Mouse (Mus musculus) common myeloid progenitor, adult 5-6 weeks (primary cell): ENCODE measurements at regions not wholly inside any gene's neighbourhood (a gene's known extent, or its start where the extent isn't known, plus 50 kb on each side); places are given as distances from the start of the nearest gene placed in this dataset.

Experiments used
- ATAC-seq: replicated peaks from 2 replicates; pipeline ENCODE4 v1.8.0; 2016; ENCODE audit warnings: low read depth, mild to moderate bottlenecking, moderate TSS enrichment, inconsistent platforms; ENCODE audit not compliant: poor library complexity, severe bottlenecking

DNA sequence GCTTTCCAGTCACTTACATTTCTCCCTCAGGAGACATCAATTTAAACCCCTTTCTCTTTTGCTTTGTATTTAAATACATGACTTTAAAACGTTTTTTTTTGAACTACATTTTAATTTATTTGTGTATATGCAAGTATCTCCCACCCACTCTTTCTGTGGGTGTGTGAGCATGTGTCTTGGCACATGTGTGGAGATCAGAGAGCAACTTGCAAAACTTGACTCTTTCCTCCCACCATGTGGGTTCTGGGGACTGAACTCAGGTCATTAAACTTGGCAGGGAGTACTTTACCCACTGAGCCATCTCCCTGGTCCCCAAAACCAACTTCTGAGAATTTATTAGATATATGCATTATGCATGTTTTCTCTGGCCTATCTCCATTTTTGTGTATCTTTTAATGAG lies 143.9 kb downstream of the Ttc32 start:
- no peak for ATAC-seq

DNA sequence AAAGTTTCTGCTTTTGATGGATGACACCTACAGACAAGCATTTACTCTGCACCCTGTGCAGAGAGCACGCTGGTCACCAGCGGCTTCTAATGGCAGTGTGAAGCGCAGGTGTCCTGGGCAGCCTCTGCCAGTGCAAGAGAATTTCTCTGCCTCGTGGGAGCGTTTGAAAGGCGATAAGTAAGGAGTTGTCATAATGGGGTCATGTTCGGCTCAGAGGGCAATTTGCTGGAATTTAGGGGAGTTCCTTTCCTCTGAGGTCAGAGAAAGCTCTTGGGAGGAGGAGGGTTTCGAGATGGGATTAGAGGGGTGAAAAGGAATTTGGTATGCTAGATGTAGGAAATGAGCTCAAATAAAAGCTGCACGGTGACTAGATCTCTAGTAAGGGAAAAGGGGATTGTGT lies 144.5 kb downstream of the Ttc32 start:
- ATAC-seq: no peak

- no peak for ATAC-seq
These were observed 146.4 kb downstream of the Ttc32 start for GRCm38 (mm10) chr12:9176198-9176597.

DNA sequence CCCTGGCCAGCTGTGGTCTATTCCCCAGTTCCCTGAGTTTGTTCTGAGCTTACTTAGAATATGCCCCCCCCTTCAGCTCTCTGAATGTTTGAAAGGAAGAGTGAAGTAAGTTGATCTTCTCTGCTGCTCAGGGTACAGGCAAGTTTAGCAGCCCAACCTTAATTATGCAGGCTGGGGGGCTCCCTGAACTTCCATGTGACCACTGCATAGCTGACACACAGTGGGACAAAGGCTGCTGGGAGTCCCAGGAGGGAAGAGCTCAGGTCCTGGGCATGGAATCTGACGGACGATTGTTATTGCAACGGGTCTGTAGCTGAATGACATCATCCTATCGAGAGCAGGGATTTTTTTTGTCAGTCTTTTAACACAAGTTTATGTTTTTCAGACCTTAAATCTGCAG lies 148.8 kb downstream of the Ttc32 start:
- no peak for ATAC-seq

GRCm38 (mm10) chr12:9180677-9181076 lies 150.9 kb downstream of the Ttc32 start:
- no peak for ATAC-seq

DNA sequence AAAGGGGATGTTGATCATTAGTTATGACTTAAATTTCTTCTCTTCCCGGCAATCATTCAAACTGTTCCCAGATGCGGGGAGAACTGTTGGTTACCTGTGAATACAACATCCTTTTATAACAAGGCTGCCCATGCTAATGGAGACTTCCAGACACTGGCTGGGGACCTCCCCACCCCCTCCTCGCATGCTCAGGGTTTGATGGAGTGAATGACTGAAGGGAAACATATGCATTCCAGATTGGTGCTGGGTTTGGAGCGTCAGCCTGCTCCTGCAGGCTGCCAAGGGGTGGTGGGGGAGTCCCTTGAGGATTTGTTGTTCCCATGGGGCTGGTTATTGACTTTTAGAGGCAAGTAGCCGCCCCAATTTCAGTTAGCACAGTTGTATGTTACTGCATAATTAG lies 161.9 kb downstream of the Ttc32 start:
- no peak for ATAC-seq

GRCm38 (mm10) chr12:9199321-9199720 lies 169.5 kb downstream of the Ttc32 start:
- no peak for ATAC-seq

GRCm38 (mm10) chr12:9212211-9212610 lies 182.4 kb downstream of the Ttc32 start:
- no peak for ATAC-seq

DNA sequence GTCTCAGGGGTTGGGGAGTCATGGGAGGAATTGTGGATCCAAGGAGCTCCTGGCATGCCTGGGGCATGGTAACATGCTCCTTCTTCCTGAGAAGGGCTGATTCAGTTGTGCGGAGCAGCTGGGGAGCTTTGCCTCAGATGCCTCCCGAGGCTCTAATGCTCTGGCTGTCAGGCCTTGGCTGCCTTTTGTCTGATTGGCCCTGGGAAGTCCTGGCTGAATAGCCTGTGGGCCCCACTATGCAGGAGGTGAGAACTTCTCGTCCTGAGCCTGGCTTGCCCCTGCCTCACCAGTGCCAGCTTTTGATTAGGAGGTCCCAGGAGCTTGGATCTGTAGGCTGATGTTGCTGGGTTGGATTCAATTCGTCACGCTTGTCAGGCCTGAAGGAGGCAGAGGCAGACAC lies 195.2 kb downstream of the Ttc32 start:
- ATAC-seq: no peak

DNA sequence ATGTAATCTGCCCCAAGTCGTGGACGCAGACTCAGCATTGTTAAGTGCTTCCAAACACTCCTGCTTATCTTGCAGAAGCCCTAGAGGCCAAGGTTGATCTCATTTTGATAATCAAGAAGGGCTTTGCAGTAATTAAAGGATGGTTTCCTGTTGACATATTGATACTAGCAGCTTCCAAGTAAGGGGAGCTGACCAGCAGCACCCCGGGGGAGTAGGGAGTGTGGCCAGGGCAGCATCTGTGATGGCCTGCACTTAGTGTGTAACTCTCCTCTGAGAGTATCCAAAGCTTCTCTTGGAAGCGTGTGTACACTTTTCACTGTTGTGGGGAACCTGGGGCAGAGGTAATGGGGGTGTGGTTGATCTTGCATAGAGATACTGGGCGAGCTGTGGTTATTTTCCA lies 198.1 kb downstream of the Ttc32 start:
- no peak for ATAC-seq

- no peak for ATAC-seq
These were observed 198.7 kb downstream of the Ttc32 start for GRCm38 (mm10) chr12:9228486-9228885.

DNA sequence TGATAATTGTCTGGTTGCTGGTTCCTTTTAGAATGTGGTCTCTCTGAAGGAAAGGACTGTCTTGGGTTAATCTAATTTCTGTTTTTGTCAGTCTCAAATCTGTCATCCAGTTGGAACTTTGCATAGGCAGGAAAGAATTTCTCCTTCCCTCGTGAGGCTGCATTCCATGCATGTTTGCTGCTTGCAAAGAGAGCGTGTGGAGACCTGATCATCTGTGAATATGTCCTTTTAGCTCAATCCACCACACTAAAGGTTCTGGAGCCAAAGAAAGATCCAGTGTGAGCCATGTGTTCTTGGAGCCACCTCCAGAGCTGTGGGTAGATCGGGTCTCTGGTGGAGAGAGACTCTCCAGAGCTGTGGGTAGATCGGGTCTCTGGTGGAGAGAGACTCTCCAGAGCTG lies 200.2 kb downstream of the Ttc32 start:
- no peak for ATAC-seq

GRCm38 (mm10) chr12:9230576-9230975 lies 200.8 kb downstream of the Ttc32 start:
- no peak for ATAC-seq

DNA sequence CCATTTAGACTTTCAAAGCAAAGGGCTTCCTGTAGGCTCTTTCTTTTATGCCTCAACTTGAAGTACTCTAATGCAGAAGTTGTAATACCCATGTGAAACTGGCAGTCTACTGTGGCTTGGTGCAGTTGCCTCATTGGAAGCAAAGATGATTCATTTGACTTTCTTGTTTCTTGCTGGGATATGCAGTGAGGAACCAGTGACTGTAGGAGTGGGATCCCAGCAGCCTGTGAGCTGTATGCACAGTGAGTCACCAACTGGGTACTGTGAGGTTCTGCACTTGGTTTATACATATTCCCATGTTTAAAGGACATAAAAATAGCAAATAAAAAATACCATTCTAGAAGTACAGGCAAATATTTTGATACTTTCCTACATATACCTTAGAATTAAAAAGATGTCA lies 202.6 kb downstream of the Ttc32 start:
- ATAC-seq: no peak

GRCm38 (mm10) chr12:9235866-9236265 lies 206.1 kb downstream of the Ttc32 start:
- ATAC-seq: no peak

- no peak for ATAC-seq
These were observed 207.7 kb downstream of the Ttc32 start for GRCm38 (mm10) chr12:9237538-9237937.

GRCm38 (mm10) chr12:9237955-9238354 lies 208.2 kb downstream of the Ttc32 start:
- ATAC-seq: no peak

DNA sequence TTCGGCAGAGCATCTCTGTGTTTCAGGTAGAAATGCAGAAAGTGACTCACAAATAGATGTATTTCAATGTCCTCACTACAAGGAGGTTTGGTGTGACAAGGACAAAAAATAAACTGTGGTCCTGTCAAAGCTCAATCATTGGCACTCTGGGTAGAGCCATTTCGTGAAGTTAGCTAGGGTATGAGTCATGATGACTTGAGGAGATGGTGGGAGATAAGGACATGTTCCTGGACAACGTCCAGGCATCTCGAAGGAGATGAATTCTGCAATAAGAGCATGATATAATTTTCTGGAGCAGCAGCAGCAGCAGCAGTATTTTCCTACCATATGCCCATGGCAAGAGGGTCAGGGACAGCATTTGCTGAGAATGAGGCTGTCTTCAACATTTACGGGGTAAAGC lies 217.7 kb downstream of the Ttc32 start:
- no peak for ATAC-seq

DNA sequence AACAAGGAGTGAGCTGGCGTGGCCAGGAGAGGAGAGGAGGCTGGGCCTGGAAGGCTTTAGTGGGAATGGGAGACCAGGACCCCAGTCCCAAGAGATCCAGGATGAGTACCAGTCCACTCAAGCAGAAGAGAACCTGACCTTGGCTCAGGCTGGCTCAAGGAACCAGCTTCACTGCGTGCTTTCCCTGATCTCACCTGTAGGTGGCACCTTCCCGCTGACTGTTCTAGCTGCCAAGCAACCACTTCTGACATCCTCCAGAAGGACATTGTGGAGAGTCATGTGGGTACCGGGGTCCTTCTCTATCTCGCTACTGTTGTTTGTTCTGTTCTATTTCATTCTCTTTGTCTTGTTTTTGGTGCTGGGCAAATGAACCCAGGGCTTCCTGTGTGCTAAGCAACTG lies 222.0 kb downstream of the Ttc32 start:
- ATAC-seq: peak; percentile 65; the same call in 1 of the 2 replicates

- no peak for ATAC-seq
These were observed 223.7 kb downstream of the Ttc32 start for GRCm38 (mm10) chr12:9253306-9254074.

GRCm38 (mm10) chr12:9254301-9254860 lies 224.6 kb downstream of the Ttc32 start:
- no peak for ATAC-seq
